Mouse (Mus musculus) kidney, embryonic 16.5 days (tissue): Measurements from ENCODE around the gene 5730522E02Rik. TPM values are rescaled to one million over a fixed set of nuclear protein-coding genes. Genes with fewer than 3 reads are reported as not detected.
A peak's percentile ranks its signal among the peaks of the same experiment; 100 is the strongest.

Source experiments
- ATAC-seq: fragments of 200-750 bp; cut with Nextera tagmentation; 2 replicates; pipeline ENCODE4 v1.8.0; 2017; ENCODE audit warnings: moderate TSS enrichment; ENCODE audit not compliant: low FRiP score, low TSS enrichment
- H3K27ac ChIP-seq: fragments of 300-500 bp; sonication (generic); 2 replicates; pipeline ENCODE4 v1.5.1; 2014; ENCODE audit warnings: low read length
- H3K27me3 ChIP-seq: fragments of 300-500 bp; sonication (generic); 2 replicates; pipeline ENCODE4 v1.6.1; 2014; ENCODE audit warnings: low read length, control low read depth, mixed read lengths; ENCODE audit not compliant: insufficient read depth
- H3K36me3 ChIP-seq: fragments of 300-500 bp; sonication (generic); 2 replicates; pipeline ENCODE4 v1.6.1; 2014; ENCODE audit warnings: low read length, control low read depth, mixed read lengths; ENCODE audit not compliant: insufficient read depth
- H3K4me1 ChIP-seq: fragments of 300-500 bp; sonication (generic); 2 replicates; pipeline ENCODE4 v1.6.1; 2014; ENCODE audit warnings: low read length, control low read depth, mixed read lengths; ENCODE audit not compliant: insufficient read depth
- H3K4me2 ChIP-seq: fragments of 300-500 bp; sonication (generic); replicated peaks from 2 replicates; pipeline ENCODE4 v1.6.1; 2014; ENCODE audit warnings: low read depth, low read length
- H3K4me3 ChIP-seq: fragments of 300-500 bp; sonication (generic); 2 replicates; pipeline ENCODE4 v1.5.1; 2014; ENCODE audit warnings: mild to moderate bottlenecking, low read length
- H3K9ac ChIP-seq: fragments of 300-500 bp; sonication (generic); replicated peaks from 2 replicates; pipeline ENCODE4 v1.6.1; 2014; ENCODE audit warnings: low read length
- H3K9me3 ChIP-seq: fragments of 300-500 bp; sonication (generic); 2 replicates; pipeline ENCODE4 v1.6.1; 2016; ENCODE audit warnings: low read length, control low read depth
- WGBS: fragments of 180-500 bp; shearing (Covaris S2); extraction: QIAGEN DNeasy Blood & Tissue Kit; methylation state at CpG from one replicate; pipeline ENCODE4 v1.1.7; 2014; 5-methylcytosine and 5-hydroxymethylcytosine counted together
- polyA plus RNA-seq: library from polyadenylated mRNA; unstranded; fragments of >200 nt; fragmentation: Nextera tagmentation; extraction: Ambion mirVana; gene quantifications from 2 replicates; pipeline ENCODE4 v1.2.1, GENCODE M21; 2015

5730522E02Rik gene
- polyA plus RNA-seq, 1 experiment from 2014 or later = 3.0 TPM

GRCm38 (mm10) chr11:25710559-25710958, 500.0 kb downstream of the 5730522E02Rik start:
- WGBS = 71% methylated on average over 2 of the region's 2 CpGs
- Histone ChIP-seq H3K4me1 (no peaks in the 10 kb centered on the region), H3K4me3 (no peak overlapping the region), H3K4me2 (no peak overlapping the region), H3K27ac (no peak overlapping the region), H3K27me3 (no peaks in the 10 kb centered on the region), H3K9me3 (no peaks in the 10 kb centered on the region), H3K36me3 (no peaks in the 10 kb centered on the region), H3K9ac (no peak overlapping the region)
- no peak for ATAC-seq

GRCm38 (mm10) chr11:25709892-25710291, 500.7 kb downstream of the 5730522E02Rik start:
- Histone ChIP-seq H3K9me3 (no peaks in the 10 kb centered on the region), H3K27me3 (no peaks in the 10 kb centered on the region), H3K9ac (no peak overlapping the region), H3K4me2 (no peak overlapping the region), H3K4me1 (no peaks in the 10 kb centered on the region), H3K27ac (no peak overlapping the region), H3K4me3 (no peak overlapping the region), H3K36me3 (no peaks in the 10 kb centered on the region)
- ATAC-seq = no peak
- WGBS = 75% methylated on average over 4 of the region's 4 CpGs

DNA sequence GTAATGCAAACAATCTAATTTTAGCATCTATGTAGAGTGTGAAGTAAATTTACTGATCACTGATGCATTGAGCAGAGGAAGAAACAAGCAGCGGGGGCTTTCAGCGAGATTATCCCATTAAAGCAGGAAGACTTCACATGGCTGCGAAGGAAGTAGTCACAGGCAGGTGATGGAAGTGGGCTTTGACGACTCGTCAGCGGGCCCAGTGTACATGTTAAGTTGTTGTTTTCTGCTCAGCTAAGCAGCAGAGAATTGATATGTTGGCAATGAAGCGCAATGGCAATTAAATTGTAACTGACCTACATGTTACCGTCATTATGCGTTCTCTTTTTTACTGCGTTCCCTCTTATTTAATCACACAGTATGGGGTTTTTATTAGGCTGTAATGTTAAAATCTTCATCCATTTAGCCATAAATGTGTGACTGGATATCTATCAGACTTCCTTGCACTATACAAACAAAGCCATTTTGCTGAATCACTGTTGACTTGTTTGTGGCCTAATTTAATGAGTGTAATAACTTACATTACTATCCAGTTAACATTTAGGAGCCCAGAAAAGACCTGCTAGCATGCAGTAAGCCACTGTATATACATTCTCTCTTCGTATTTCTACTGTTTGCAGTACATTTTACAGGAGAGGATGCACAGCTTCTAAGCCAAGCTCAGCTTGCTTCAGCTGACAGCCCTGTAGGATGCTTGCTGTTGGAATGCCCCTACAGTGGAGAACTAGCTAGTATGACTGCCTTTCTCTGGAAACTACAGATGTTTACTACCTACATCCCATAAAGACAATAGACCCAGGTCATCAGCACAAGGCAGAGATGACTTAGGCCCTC, 506.0 kb downstream of the 5730522E02Rik start:
- Histone ChIP-seq H3K4me1 (no peaks in the 10 kb centered on the region), H3K36me3 (no peaks in the 10 kb centered on the region), H3K4me2 (no peak overlapping the region), H3K27me3 (no peaks in the 10 kb centered on the region), H3K9ac (no peak overlapping the region), H3K4me3 (no peak overlapping the region), H3K27ac (no peak overlapping the region), H3K9me3 (no peaks in the 10 kb centered on the region)
- ATAC-seq = no peak
- 70% methylated on average over 11 of the region's 11 CpGs for WGBS

GRCm38 (mm10) chr11:25702791-25703190, 507.8 kb downstream of the 5730522E02Rik start:
- H3K27me3 ChIP-seq = no peaks in the 10 kb centered on the region
- 93% methylated on average over 3 of the region's 3 CpGs for WGBS
- ATAC-seq = no peak
- H3K9ac ChIP-seq = no peak overlapping the region
- no peaks in the 10 kb centered on the region for H3K4me1 ChIP-seq
- no peaks in the 10 kb centered on the region for H3K9me3 ChIP-seq
- H3K4me2 ChIP-seq = no peak overlapping the region
- H3K36me3 ChIP-seq = no peaks in the 10 kb centered on the region
- H3K4me3 ChIP-seq = no peak overlapping the region
- no peak overlapping the region for H3K27ac ChIP-seq

DNA sequence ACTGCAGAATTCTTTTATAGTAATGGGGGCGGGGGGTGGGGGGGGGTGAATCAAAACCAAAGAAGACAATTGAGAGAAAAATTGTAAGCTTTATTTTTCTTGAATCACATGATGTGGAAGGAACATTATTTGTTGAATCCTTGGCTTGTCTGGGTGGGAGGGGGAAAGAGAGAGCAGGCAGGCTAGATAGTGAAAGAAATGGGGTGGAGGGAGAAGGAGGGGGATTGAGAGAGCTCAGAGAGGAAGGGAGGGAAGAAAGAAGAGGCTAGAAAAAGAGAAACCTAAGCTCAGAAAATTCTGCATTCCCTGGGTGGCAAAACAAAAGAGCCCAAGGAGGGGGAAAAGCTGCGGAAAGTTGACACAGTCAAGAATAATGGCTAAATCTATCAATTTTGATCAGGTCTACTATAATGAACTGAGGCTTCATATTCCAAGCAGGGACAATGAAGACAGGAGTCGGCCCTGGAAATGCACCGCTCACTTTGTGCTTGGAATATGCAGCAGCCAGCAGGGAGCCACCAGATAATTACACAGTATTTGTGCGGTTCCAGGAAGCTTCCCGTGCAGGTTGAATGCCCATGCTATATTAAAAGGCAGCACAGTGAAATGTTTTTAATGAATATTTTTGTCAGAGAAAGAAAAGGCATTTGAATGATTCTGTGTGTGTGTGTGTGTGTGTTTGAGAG, 512.9 kb downstream of the 5730522E02Rik start:
- Histone ChIP-seq H3K36me3 (no peaks in the 10 kb centered on the region), H3K9ac (no peak overlapping the region), H3K27ac (no peak overlapping the region), H3K4me2 (no peak overlapping the region), H3K9me3 (no peaks in the 10 kb centered on the region), H3K27me3 (no peaks in the 10 kb centered on the region), H3K4me3 (no peak overlapping the region), H3K4me1 (no peaks in the 10 kb centered on the region)
- 49% methylated on average over 6 of the region's 6 CpGs for WGBS
- no peak for ATAC-seq

DNA sequence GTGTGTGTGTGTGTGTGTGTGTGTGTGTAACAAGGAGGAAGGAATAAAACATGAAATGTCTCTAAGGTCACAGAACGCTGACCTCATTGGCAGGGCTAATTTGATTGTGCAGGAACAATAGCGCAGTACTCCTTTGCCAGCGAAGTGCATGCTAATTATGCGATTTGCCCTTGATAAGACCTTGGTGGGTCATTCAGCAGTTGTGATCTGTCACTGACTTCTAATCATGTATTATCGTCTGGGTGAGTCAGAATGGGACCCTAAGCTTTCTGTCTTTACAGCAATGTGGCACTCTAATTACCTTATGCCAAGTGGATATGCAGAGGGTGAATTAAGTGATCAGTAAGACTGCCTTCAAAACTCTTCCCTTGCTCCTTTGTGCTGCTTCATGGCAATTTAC, 514.4 kb downstream of the 5730522E02Rik start:
- no peak overlapping the region for H3K9ac ChIP-seq
- ATAC-seq = no peak
- H3K4me3 ChIP-seq = no peak overlapping the region
- no peak overlapping the region for H3K27ac ChIP-seq
- H3K27me3 ChIP-seq = no peaks in the 10 kb centered on the region
- no peak overlapping the region for H3K4me2 ChIP-seq
- no peaks in the 10 kb centered on the region for H3K4me1 ChIP-seq
- no peaks in the 10 kb centered on the region for H3K36me3 ChIP-seq
- WGBS = 77% methylated on average over 5 of the region's 5 CpGs
- H3K9me3 ChIP-seq = no peaks in the 10 kb centered on the region

GRCm38 (mm10) chr11:25684731-25685130, 525.8 kb downstream of the 5730522E02Rik start:
- Histone ChIP-seq H3K4me1 (no peaks in the 10 kb centered on the region), H3K27ac (no peak overlapping the region), H3K4me2 (no peak overlapping the region), H3K36me3 (no peaks in the 10 kb centered on the region), H3K9ac (no peak overlapping the region), H3K9me3 (no peaks in the 10 kb centered on the region), H3K27me3 (no peaks in the 10 kb centered on the region), H3K4me3 (no peak overlapping the region)
- no peak for ATAC-seq
- 90% methylated on average over 4 of the region's 4 CpGs for WGBS

DNA sequence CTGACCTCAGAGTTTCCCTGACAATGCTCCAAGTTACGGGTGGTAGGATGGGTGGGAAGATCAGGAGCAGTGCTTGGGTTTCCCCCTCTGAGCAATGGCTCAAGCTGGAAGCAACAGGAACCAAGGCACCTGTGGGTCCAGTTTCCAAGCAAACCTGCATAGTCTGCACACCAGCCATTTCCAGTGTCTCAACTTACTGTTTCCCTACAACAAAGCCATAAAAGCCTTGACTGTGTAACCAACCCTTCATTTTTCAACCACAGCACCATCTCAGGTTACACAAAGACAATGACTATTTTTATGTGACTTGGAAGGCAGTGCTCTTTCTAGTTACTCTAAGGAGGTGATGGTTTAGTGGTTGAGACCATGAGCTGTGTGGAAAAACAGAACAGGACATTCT, 530.7 kb downstream of the 5730522E02Rik start:
- Histone ChIP-seq H3K9ac (no peak overlapping the region), H3K4me3 (no peak overlapping the region), H3K27me3 (no peaks in the 10 kb centered on the region), H3K4me1 (no peaks in the 10 kb centered on the region), H3K27ac (no peak overlapping the region), H3K36me3 (no peaks in the 10 kb centered on the region), H3K9me3 (no peaks in the 10 kb centered on the region), H3K4me2 (no peak overlapping the region)
- WGBS = 58% methylated on average over 1 of the region's 1 CpGs
- peak; percentile 57; the same call in 1 of the 2 replicates for ATAC-seq

- WGBS = 78% methylated on average over 3 of the region's 3 CpGs
- Histone ChIP-seq H3K9me3 (no peaks in the 10 kb centered on the region), H3K36me3 (no peaks in the 10 kb centered on the region), H3K4me2 (no peak overlapping the region), H3K27ac (no peak overlapping the region), H3K27me3 (no peaks in the 10 kb centered on the region), H3K4me1 (no peaks in the 10 kb centered on the region), H3K4me3 (no peak overlapping the region), H3K9ac (no peak overlapping the region)
- ATAC-seq = no peak
These were observed 536.4 kb downstream of the 5730522E02Rik start for GRCm38 (mm10) chr11:25674194-25674593.

GRCm38 (mm10) chr11:25670018-25670417, 540.5 kb downstream of the 5730522E02Rik start:
- no peak overlapping the region for H3K4me3 ChIP-seq
- no peaks in the 10 kb centered on the region for H3K4me1 ChIP-seq
- H3K9ac ChIP-seq = no peak overlapping the region
- H3K27ac ChIP-seq = no peak overlapping the region
- no peaks in the 10 kb centered on the region for H3K9me3 ChIP-seq
- H3K36me3 ChIP-seq = no peaks in the 10 kb centered on the region
- no peak overlapping the region for H3K4me2 ChIP-seq
- 68% methylated on average over 4 of the region's 4 CpGs for WGBS
- no peaks in the 10 kb centered on the region for H3K27me3 ChIP-seq
- ATAC-seq = no peak
